Mouse (Mus musculus): Measurements from ENCODE around the gene Prdx2.

GRCm38 (mm10) chr8:84927513-84927912 lies 41.9 kb upstream of the Prdx2 start:
- TF ChIP-seq POLR2A (IDR thresholded peaks at IDR 0.05; ENCODE audit: insufficient read depth, low read depth, low read length) (no peak), CTCF (IDR thresholded peaks at IDR 0.05) (no peak)
